Mouse (Mus musculus): ENCODE results near the gene Nfam1. TPM values are rescaled to one million over a fixed set of nuclear protein-coding genes. Genes with fewer than 3 reads are reported as not detected.

The Nfam1 gene
- polyA plus RNA-seq, 1 experiment from 2014 or later, result 3.0 TPM

DNA sequence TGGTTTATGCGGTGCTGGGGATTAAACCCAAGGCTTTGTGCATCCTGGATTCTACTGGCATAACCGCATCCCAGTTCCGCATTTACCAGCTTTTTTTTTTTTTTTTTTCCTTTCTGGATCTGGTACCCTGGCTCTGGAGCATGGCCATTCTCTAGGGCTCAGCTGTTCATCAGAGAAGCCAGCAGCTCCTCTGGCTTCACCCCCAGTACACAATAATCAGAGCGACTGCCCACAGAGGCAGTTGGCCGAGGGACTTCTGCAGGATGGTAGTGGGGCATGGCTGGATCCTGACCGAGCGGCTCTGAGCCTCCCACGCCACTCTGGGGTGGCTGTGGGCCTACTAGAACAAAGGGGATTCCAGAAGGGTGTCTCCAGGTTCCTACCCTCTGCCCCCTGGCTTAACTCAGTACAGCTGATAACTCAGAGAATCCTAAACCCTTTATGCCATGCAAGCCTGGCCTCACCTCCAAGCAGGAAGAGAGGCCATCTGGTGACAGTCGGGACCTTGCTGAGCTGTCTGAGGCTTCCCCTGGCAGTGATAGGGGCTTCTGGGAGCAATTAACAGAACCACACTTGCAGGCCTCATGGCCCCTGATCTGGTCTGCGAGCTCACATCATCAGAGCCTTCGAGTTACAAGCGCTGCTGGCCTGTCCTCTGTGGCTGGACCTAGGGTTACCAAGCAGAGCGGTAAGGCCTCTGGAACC lies 40.9 kb downstream of the Nfam1 start:
- H3K9me3 ChIP-seq, result no peaks in the 10 kb centered on the region
- peaks cover 60% of the 10 kb centered on the region for H3K4me1 ChIP-seq (replicated peaks)
- 53% methylated on average over 13 of the region's 13 CpGs for WGBS
- H3K27ac ChIP-seq, result 0 out of 2 replicates have a peak overlapping the region, but pooled peaks have one; percentile 23
- no peak overlapping the region for H3K9ac ChIP-seq (replicated peaks)
- H3K27me3 ChIP-seq, result peaks cover 30% of the 10 kb centered on the region
- no peaks in the 10 kb centered on the region for H3K36me3 ChIP-seq
- no peak for ATAC-seq (ENCODE audit: insufficient number of reproducible peaks, insufficient read depth, low FRiP score, low TSS enrichment, low read depth)
- no peak overlapping the region for H3K4me3 ChIP-seq (replicated peaks)
- H3K4me2 ChIP-seq, result no peak overlapping the region

DNA sequence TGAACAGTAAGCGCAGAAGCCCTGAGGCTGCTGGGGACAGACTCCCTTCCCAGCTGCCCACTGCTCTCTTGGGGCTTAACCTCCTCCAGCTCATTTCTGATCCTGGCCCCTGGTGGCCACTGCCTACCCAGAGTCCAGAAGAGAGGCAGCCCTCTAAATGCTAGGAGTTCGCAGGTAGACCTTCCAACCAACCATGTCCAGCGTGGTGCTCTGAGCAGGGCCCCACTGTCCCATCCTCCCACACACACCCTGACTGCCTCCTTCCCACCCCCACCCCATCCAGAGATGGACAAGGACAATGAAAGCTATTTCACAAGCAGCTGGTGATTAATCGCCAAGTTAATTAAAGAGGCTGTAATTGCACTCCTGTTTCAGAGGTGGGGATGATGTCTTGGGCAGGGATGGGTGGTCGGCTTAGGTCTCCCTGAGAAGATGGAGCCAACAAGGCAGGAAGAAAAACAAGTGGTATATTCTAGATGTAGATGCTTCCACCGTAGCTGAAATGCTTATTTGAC lies 43.9 kb downstream of the Nfam1 start:
- Histone ChIP-seq H3K36me3 (no peaks in the 10 kb centered on the region), H3K4me2 (no peak overlapping the region), H3K27ac (no peak overlapping the region), H3K4me1 (replicated peaks) (peaks cover 66% of the 10 kb centered on the region), H3K27me3 (peaks cover 40% of the 10 kb centered on the region), H3K9me3 (no peaks in the 10 kb centered on the region), H3K4me3 (replicated peaks) (no peak overlapping the region), H3K9ac (replicated peaks) (no peak overlapping the region)
- 53% methylated on average over 6 of the region's 6 CpGs for WGBS
- no peak for ATAC-seq (ENCODE audit: insufficient number of reproducible peaks, insufficient read depth, low FRiP score, low TSS enrichment, low read depth)

DNA sequence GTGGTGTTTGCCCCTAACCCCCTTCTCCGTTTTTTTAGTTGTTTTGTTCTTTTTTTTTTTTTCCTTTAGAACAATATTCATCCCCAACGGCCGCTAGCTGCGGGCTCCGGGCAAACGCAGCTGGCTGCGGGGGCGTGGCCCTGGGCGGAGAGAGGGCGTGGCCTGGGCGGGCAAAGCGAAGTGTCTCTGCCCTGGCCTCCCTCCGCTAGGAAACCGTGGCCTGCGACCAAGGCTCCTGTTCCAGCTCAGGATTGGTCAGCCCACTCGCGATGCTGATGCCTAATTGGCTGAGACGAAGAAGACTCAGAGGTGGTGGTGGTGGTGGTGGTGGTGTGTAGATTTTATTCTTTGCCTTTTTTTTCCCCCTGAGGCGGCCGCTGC lies 45.4 kb downstream of the Nfam1 start, which contains the start of gene Tcf20:
TSS of gene Tcf20 (minus strand) at position 141 of the 381 bp plus-strand sequence.
- WGBS, result under 1% methylated on average over 20 of the region's 20 CpGs
- peak within 1 kb of the TSS; percentile 97 for H3K4me2 ChIP-seq
- peaks cover 77% of the 10 kb centered on the region for H3K4me1 ChIP-seq (replicated peaks)
- peak within 1 kb of the TSS; percentile 52 for H3K4me3 ChIP-seq (replicated peaks)
- H3K9ac ChIP-seq (replicated peaks), result peak within 1 kb of the TSS; percentile 61
- peaks cover 34% of the 10 kb centered on the region for H3K27me3 ChIP-seq
- peak; percentile 82 for ATAC-seq (ENCODE audit: insufficient number of reproducible peaks, insufficient read depth, low FRiP score, low TSS enrichment, low read depth)
- H3K36me3 ChIP-seq, result no peaks in the 10 kb centered on the region
- H3K27ac ChIP-seq, result no peak within 1 kb of the TSS
- H3K9me3 ChIP-seq, result no peaks in the 10 kb centered on the region

DNA sequence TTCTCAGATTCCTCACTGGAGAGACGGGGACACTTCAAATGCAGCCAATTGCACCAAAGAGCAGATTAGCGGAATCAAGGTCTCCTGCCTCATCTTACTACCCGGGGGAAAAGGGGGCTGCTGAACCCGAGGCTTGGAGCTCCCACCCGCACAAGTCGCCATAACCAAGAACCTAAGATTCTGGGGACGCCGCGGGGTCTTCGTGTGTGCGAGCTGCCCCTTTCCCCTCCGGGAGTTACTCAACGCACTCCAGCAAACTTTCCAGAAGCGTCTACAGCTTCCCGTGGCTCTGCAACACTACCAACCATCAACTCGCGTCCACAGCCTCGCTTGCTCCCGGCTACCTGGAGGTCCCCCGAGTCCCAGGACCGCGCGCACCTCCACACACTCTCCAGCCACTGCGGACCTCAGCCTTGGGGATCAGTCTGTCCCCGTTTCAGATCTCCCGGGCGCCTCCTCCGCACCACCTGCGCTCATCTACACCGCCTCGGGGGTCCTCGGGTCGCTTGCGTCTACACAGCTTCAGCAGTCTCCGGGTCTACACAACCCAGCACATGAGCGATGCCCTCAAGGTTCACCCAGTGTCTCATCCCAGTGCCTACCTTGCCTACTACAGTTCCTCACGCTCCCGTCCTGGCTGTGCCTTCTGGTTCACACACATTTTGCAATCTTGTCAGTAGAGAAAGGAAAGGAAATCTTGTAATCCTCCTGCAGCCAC lies 45.9 kb downstream of the Nfam1 start:
- Histone ChIP-seq H3K4me2 (peak overlapping the region; percentile 97), H3K4me3 (replicated peaks) (peak overlapping the region; percentile 52), H3K36me3 (no peaks in the 10 kb centered on the region), H3K4me1 (replicated peaks) (peaks cover 77% of the 10 kb centered on the region), H3K27ac (no peak overlapping the region), H3K27me3 (peaks cover 31% of the 10 kb centered on the region), H3K9me3 (no peaks in the 10 kb centered on the region), H3K9ac (replicated peaks) (peak overlapping the region; percentile 61)
- WGBS, result 1% methylated on average over 38 of the region's 38 CpGs
- no peak for ATAC-seq (ENCODE audit: insufficient number of reproducible peaks, insufficient read depth, low FRiP score, low TSS enrichment, low read depth)

DNA sequence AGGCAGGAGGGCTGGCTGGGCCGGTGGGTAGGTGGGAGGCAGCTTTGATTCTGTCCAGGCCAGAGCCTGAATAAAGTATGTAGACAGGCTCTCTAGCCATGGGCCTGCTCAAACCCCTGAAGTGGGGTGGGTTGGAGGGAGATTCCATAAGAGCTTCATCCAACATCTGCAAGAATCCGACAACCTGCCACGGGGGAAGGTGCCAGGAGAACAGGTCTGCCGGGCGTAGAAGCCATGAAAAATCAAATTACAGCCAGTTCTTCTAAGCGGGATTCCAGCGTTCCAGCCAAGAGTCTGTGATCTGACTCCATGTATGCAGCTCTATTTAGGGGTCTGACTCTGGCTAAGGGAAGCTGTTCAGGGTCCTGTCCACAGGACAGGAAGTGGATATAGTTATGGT lies 48.5 kb downstream of the Nfam1 start:
- ATAC-seq (ENCODE audit: insufficient number of reproducible peaks, insufficient read depth, low FRiP score, low TSS enrichment, low read depth), result no peak
- H3K27ac ChIP-seq, result peak overlapping the region; percentile 93

DNA sequence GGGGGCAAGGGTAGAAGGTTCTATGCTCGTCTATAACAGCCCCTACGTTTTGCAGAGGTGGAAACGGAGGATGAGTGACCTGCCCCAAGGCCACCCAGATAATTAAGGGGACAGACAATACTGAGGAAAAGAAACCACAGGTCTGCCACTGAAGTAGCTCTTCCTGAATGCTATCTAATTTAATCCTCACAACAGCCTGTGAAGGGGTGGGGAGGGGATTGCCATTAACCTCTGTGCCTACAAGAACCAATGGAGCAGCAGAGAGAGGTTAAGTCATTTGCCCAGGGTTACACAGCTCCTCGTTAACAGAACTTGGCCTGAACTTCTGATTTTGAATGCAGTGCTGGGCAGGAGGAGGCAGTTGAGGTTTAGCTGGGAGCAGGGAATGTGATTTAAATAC lies 49.0 kb downstream of the Nfam1 start:
- H3K27ac ChIP-seq, result peak overlapping the region; percentile 93
- 7% methylated on average over 4 of the region's 4 CpGs for WGBS
- no peaks in the 10 kb centered on the region for H3K36me3 ChIP-seq
- peaks cover 21% of the 10 kb centered on the region for H3K27me3 ChIP-seq
- H3K4me1 ChIP-seq (replicated peaks), result peaks cover 76% of the 10 kb centered on the region
- H3K4me3 ChIP-seq (replicated peaks), result 0 out of 2 replicates have a peak overlapping the region, but pooled peaks have one; percentile 22
- peak overlapping the region; percentile 9; the same call in 1 of the 2 replicates for H3K9ac ChIP-seq (replicated peaks)
- peak overlapping the region; percentile 52 for H3K4me2 ChIP-seq
- no peak for ATAC-seq (ENCODE audit: insufficient number of reproducible peaks, insufficient read depth, low FRiP score, low TSS enrichment, low read depth)
- H3K9me3 ChIP-seq, result no peaks in the 10 kb centered on the region

More for the DNA sequence above, 48.5 kb downstream of the Nfam1 start:
- H3K4me2 ChIP-seq, result peak overlapping the region; percentile 52
- peaks cover 21% of the 10 kb centered on the region for H3K27me3 ChIP-seq
- H3K4me3 ChIP-seq (replicated peaks), result no peak overlapping the region
- H3K9me3 ChIP-seq, result no peaks in the 10 kb centered on the region
- no peaks in the 10 kb centered on the region for H3K36me3 ChIP-seq
- H3K4me1 ChIP-seq (replicated peaks), result peaks cover 81% of the 10 kb centered on the region
- WGBS, result 28% methylated on average over 7 of the region's 7 CpGs
- no peak overlapping the region for H3K9ac ChIP-seq (replicated peaks)

DNA sequence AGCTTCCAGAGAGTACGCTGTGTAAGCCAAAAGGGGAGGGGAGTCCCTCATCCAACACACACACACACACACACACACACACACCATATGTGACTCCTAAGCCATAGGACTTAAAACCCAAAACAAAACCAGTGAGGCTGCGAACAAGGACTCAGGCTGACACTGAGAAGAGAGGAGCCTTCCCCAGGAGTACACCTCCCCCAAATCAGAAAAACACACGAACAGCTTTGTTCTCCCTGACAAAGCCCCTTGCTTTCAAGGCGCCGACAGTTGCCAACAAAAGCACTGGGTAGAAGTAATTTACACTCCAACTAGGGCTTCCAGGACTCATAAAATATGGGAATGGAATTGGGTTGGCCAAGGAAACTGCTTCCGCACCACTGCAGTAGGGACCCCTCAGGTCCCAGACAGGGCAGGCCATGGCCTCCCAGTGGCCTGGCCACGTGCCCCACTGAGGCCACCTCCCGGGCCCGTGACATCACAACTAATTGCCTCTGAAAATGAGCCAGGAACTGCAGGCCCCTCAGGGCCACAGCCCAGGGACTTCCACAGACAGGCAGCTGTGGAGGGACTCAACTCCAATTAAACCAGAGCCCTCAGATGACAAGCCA lies 49.6 kb downstream of the Nfam1 start:
- Histone ChIP-seq H3K4me1 (replicated peaks) (peaks cover 75% of the 10 kb centered on the region), H3K27me3 (peaks cover 19% of the 10 kb centered on the region), H3K9ac (replicated peaks) (0 out of 2 replicates have a peak overlapping the region, but pooled peaks have one; percentile 9), H3K27ac (peak overlapping the region; percentile 93), H3K36me3 (no peaks in the 10 kb centered on the region), H3K4me2 (peak overlapping the region; percentile 52), H3K9me3 (no peaks in the 10 kb centered on the region), H3K4me3 (replicated peaks) (peak overlapping the region; percentile 22; the same call in 1 of the 2 replicates)
- WGBS, result 2% methylated on average over 9 of the region's 9 CpGs
- peak; percentile 63 for ATAC-seq (ENCODE audit: insufficient number of reproducible peaks, insufficient read depth, low FRiP score, low TSS enrichment, low read depth)

DNA sequence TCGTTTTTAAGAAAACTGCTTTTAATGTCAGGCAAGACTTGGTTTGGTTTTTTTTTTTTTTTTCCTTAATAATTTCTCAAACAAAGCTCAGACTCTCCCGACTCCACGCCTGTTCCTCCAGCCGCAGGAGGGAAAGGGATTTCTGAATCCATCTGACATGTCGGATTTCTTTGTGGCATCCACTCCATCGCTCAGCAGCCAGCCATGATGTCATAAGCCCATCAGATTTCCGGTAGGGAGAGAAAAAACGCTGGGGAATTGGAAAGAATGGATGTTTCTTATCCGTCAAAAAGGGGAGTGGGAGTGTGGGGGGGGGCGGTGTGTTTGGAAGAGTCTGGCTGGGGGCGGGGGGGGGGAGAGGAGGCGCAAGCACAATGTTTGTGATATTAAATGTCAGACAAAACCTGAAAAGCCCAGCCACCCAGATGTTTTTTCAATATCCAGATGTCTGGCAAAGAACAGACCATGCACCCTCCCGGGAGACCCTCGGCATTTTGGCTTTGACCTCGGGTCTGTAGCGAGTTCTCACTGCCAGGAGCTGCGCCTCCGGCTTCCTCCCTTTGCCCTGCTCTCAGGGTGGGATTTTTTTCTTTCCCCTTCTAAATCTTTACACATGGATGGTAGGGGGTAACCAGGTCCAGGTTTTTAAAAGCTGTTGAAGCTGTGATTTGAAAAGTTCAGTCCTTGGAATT lies 50.2 kb downstream of the Nfam1 start:
- H3K9ac ChIP-seq (replicated peaks), result no peak overlapping the region; the same call in 1 of the 2 replicates
- peak overlapping the region; percentile 52 for H3K4me2 ChIP-seq
- H3K4me1 ChIP-seq (replicated peaks), result peaks cover 71% of the 10 kb centered on the region
- no peaks in the 10 kb centered on the region for H3K36me3 ChIP-seq
- peak; percentile 44; the same call in 1 of the 2 replicates for ATAC-seq (ENCODE audit: insufficient number of reproducible peaks, insufficient read depth, low FRiP score, low TSS enrichment, low read depth)
- no peaks in the 10 kb centered on the region for H3K9me3 ChIP-seq
- peak overlapping the region; percentile 93 for H3K27ac ChIP-seq
- H3K27me3 ChIP-seq, result peaks cover 19% of the 10 kb centered on the region
- peak overlapping the region; percentile 22 for H3K4me3 ChIP-seq (replicated peaks)
- WGBS, result 3% methylated on average over 18 of the region's 18 CpGs

DNA sequence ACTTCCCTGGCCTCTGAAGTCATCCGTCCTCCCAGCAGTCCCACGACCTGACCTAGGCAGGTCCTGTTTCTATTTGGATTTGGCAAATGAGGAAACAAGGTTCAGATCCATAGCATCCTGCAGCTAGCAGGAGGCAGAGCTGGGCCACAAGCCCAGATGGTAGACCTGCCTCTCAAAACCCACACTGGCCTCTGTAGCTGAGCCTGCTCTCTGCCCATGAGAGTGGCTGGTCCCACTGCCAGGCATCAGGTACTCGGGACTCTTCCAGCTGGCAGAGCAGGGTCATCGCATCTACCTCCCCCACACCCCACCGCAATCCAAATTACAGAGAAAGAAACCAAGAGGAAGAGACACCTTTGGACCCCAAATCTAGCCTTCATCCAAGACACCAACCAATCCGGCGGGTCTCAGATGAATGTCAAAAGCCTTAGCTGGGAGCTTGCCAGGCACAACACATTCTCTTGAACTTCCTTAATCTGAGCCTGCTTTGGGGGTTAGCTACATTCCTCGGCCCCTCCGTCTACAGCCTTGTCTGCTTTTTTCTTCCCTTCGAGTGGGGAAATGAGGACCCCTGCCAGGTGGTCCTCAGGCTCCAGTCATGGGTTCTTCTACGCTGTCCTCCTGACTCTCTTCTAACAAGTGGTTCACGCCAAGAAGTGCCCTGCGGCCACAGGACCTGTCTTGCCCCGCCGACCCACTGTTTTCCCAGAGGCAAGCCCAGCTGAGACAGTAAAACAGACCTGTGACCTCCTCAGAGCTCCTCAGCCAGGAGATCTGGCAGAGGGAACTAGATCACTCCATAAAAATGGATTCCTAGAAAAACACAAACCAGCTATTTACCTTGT lies 51.2 kb downstream of the Nfam1 start:
- ATAC-seq (ENCODE audit: insufficient number of reproducible peaks, insufficient read depth, low FRiP score, low TSS enrichment, low read depth), result no peak
- H3K4me3 ChIP-seq (replicated peaks), result no peak overlapping the region; the same call in 1 of the 2 replicates
- peak overlapping the region; percentile 52 for H3K4me2 ChIP-seq
- WGBS, result 19% methylated on average over 15 of the region's 15 CpGs
- H3K27ac ChIP-seq, result peak overlapping the region; percentile 93
- H3K9ac ChIP-seq (replicated peaks), result peak overlapping the region; percentile 12; the same call in 1 of the 2 replicates
- H3K9me3 ChIP-seq, result no peaks in the 10 kb centered on the region
- peaks cover 65% of the 10 kb centered on the region for H3K4me1 ChIP-seq (replicated peaks)
- peaks cover 13% of the 10 kb centered on the region for H3K27me3 ChIP-seq
- no peaks in the 10 kb centered on the region for H3K36me3 ChIP-seq

DNA sequence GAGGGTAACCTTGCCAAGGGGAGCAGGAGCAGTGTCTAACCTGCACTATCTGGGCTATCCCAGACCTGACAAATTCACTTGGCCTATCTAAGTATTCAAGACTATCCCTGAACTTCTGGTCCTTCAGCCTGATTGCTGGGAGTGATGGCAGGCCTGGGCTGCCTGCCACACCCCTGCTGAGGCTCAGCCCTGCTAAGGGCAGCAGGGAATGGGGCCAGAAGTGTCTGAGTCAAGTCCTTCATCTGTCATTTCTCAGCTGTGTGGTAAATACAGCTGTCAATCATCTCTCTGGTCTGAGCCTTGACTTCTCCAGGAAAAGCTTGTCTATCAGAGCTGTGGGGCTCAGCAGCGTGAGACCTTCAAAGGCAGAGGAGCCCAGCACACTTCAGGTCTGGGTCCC lies 53.6 kb downstream of the Nfam1 start:
- no peaks in the 10 kb centered on the region for H3K36me3 ChIP-seq
- H3K9me3 ChIP-seq, result no peaks in the 10 kb centered on the region
- H3K9ac ChIP-seq (replicated peaks), result no peak overlapping the region
- no peak overlapping the region for H3K27ac ChIP-seq
- H3K4me1 ChIP-seq (replicated peaks), result peaks cover 50% of the 10 kb centered on the region
- no peak overlapping the region for H3K4me3 ChIP-seq (replicated peaks)
- H3K27me3 ChIP-seq, result peaks cover 12% of the 10 kb centered on the region; the same call in 1 of the 2 replicates
- no peak for ATAC-seq (ENCODE audit: insufficient number of reproducible peaks, insufficient read depth, low FRiP score, low TSS enrichment, low read depth)
- 85% methylated on average over 1 of the region's 1 CpGs for WGBS
- no peak overlapping the region for H3K4me2 ChIP-seq
